Mouse (Mus musculus) myocyte (in vitro differentiated cells): ENCODE measurements around the gene Acap3. TPM values are rescaled to one million over a fixed set of nuclear protein-coding genes. Genes with fewer than 3 reads are reported as not detected.

Experiments used
- H3K27me3 ChIP-seq: one replicate; pipeline ENCODE4 v1.6.1; 2011; ENCODE audit not compliant: control insufficient read depth, insufficient read depth, insufficient read length
- H3K36me3 ChIP-seq: one replicate; pipeline ENCODE4 v1.6.1; 2011; ENCODE audit not compliant: control insufficient read depth, insufficient read depth
- H3K4me2 ChIP-seq: one replicate; pipeline ENCODE4 v1.6.1; 2011; ENCODE audit warnings: low read depth, control low read depth
- H3K4me3 ChIP-seq: one replicate; pipeline ENCODE4 v1.5.1; 2011; ENCODE audit warnings: mild to moderate bottlenecking, control low read depth, moderate library complexity
- H3K79me2 ChIP-seq: one replicate; pipeline ENCODE4 v1.6.1; 2011; ENCODE audit not compliant: control insufficient read depth, insufficient read depth
- H3ac ChIP-seq: one replicate; pipeline ENCODE4 v1.6.1; 2011; ENCODE audit not compliant: control insufficient read depth, insufficient read length
- CEBPB ChIP-seq: IDR thresholded peaks from 2 replicates; pipeline ENCODE4 v1.6.1; 2011; ENCODE audit warnings: mild to moderate bottlenecking, moderate library complexity; ENCODE audit not compliant: poor library complexity, insufficient read depth, severe bottlenecking
- E2F4 ChIP-seq: IDR thresholded peaks from one replicate; pipeline ENCODE4 v1.6.1; 2011; ENCODE audit warnings: mild to moderate bottlenecking, control low read depth, moderate library complexity; ENCODE audit not compliant: insufficient read depth
- MAX ChIP-seq: IDR thresholded peaks from one replicate; pipeline ENCODE4 v1.6.1; 2011; ENCODE audit warnings: low read depth, mild to moderate bottlenecking, control low read depth
- MYOD1 ChIP-seq, 3 experiments: IDR thresholded peaks; one replicate each; pipeline ENCODE4 v1.6.1; 2011; ENCODE audit warnings: control low read depth in 2 of 3, low read depth in 2 of 3, mild to moderate bottlenecking in 2 of 3, moderate library complexity in 1 of 3; ENCODE audit not compliant: insufficient read length in 2 of 3, control insufficient read depth in 1 of 3
- MYOG ChIP-seq, 3 experiments: IDR thresholded peaks; one replicate each; pipeline ENCODE4 v1.6.1; 2011; ENCODE audit warnings: control low read depth in 2 of 3, low read depth in 2 of 3, mild to moderate bottlenecking in 2 of 3; ENCODE audit not compliant: insufficient read length in 2 of 3, control insufficient read depth in 1 of 3, insufficient read depth in 1 of 3
- POLR2A ChIP-seq: IDR thresholded peaks from one replicate; pipeline ENCODE4 v1.6.1; 2011; ENCODE audit warnings: low read depth, mild to moderate bottlenecking, control low read depth, moderate library complexity; ENCODE audit not compliant: insufficient read length
- POLR2AphosphoS2 ChIP-seq: IDR thresholded peaks from one replicate; pipeline ENCODE4 v1.6.1; 2011; ENCODE audit warnings: low read depth, control low read depth; ENCODE audit not compliant: insufficient read length
- REST ChIP-seq: IDR thresholded peaks from one replicate; pipeline ENCODE4 v1.6.1; 2011; ENCODE audit warnings: mild to moderate bottlenecking, control low read depth, moderate library complexity; ENCODE audit not compliant: insufficient read depth, insufficient read length
- SRF ChIP-seq: IDR thresholded peaks from one replicate; pipeline ENCODE4 v1.6.1; 2011; ENCODE audit warnings: low read depth; ENCODE audit not compliant: control insufficient read depth, insufficient read length
- TCF12 ChIP-seq: IDR thresholded peaks from one replicate; pipeline ENCODE4 v1.6.1; 2011; ENCODE audit warnings: mild to moderate bottlenecking, control low read depth; ENCODE audit not compliant: poor library complexity, insufficient read depth, severe bottlenecking
- TCF3 ChIP-seq: IDR thresholded peaks from one replicate; pipeline ENCODE4 v1.6.1; 2011; ENCODE audit warnings: low read depth, control low read depth; ENCODE audit not compliant: insufficient read length
- USF1 ChIP-seq: IDR thresholded peaks from one replicate; pipeline ENCODE4 v1.6.1; 2011; ENCODE audit warnings: low read depth, mild to moderate bottlenecking, control low read depth, moderate library complexity
- polyA plus RNA-seq: library from polyadenylated mRNA; unstranded; fragments of >200 nt; fragmentation: generic; extraction: Trizol; gene quantifications from one replicate; pipeline ENCODE4 v1.2.1, GENCODE M21; 2012; ENCODE audit warnings: missing spikeins

Gene Acap3
- polyA plus RNA-seq, 1 experiment: 22.3 TPM

- Histone ChIP-seq H3ac (peak overlapping the region; percentile 94), H3K36me3 (peaks cover 5% of the 10 kb centered on the region), H3K27me3 (no peaks in the 10 kb centered on the region), H3K4me3 (peak overlapping the region; percentile 78), H3K4me2 (peak overlapping the region; percentile 82), H3K79me2 (peaks cover 30% of the 10 kb centered on the region)
- TF ChIP-seq CEBPB (no peak), POLR2AphosphoS2 (no peak), E2F4 (no peak), MYOG (IDR thresholded peaks at IDR 0.05; ENCODE audit: control insufficient read depth in 1 of 3, insufficient read depth in 1 of 3, insufficient read length in 2 of 3, low read depth in 2 of 3) (no peak), USF1 (no peak), MAX (no peak), TCF12 (no peak), POLR2A (no peak), MYOD1 (IDR thresholded peaks at IDR 0.05; ENCODE audit: control insufficient read depth in 1 of 3, insufficient read length in 2 of 3, low read depth in 2 of 3) (no peak), TCF3 (no peak)
Measured at GRCm38 (mm10) chr4:155891011-155891471, 581 bp upstream of the Acap3 start.

- Histone ChIP-seq H3K4me3 (peak overlapping the region; percentile 78), H3K79me2 (peaks cover 35% of the 10 kb centered on the region), H3K4me2 (peak overlapping the region; percentile 83), H3ac (peak overlapping the region; percentile 94), H3K27me3 (no peaks in the 10 kb centered on the region), H3K36me3 (peaks cover 5% of the 10 kb centered on the region)
- TF ChIP-seq POLR2AphosphoS2 (peak; percentile 84), POLR2A (peak; percentile 98), MAX (no peak), TCF12 (no peak), REST (no peak), MYOG (IDR thresholded peaks at IDR 0.05; ENCODE audit: control insufficient read depth in 1 of 3, insufficient read depth in 1 of 3, insufficient read length in 2 of 3, low read depth in 2 of 3) (peak in 1 of 3 experiments; percentile 48), MYOD1 (IDR thresholded peaks at IDR 0.05; ENCODE audit: control insufficient read depth in 1 of 3, insufficient read length in 2 of 3, low read depth in 2 of 3) (peak in 1 of 3 experiments; percentile 37), E2F4 (no peak)
Measured at GRCm38 (mm10) chr4:155892017-155892416, 395 bp downstream of the Acap3 start.

GRCm38 (mm10) chr4:155892438-155893211, 1.0 kb downstream of the Acap3 start:
- Histone ChIP-seq H3K36me3 (no peaks in the 10 kb centered on the region), H3K4me3 (peak overlapping the region; percentile 78), H3K4me2 (peak overlapping the region; percentile 83), H3K27me3 (no peaks in the 10 kb centered on the region), H3K79me2 (peaks cover 35% of the 10 kb centered on the region), H3ac (peak overlapping the region; percentile 94)
- TF ChIP-seq POLR2A (no peak), E2F4 (no peak), MYOD1 (IDR thresholded peaks at IDR 0.05; ENCODE audit: control insufficient read depth in 1 of 3, insufficient read length in 2 of 3, low read depth in 2 of 3) (no peak), REST (no peak), TCF12 (no peak), MAX (no peak), MYOG (IDR thresholded peaks at IDR 0.05; ENCODE audit: control insufficient read depth in 1 of 3, insufficient read depth in 1 of 3, insufficient read length in 2 of 3, low read depth in 2 of 3) (no peak), POLR2AphosphoS2 (no peak), CEBPB (no peak), TCF3 (no peak)

- Histone ChIP-seq H3K79me2 (peaks cover 35% of the 10 kb centered on the region), H3ac (peak overlapping the region; percentile 94), H3K4me2 (peak overlapping the region; percentile 83), H3K27me3 (no peaks in the 10 kb centered on the region), H3K4me3 (peak overlapping the region; percentile 78), H3K36me3 (no peaks in the 10 kb centered on the region)
- TF ChIP-seq TCF3 (no peak), USF1 (no peak), REST (no peak), TCF12 (no peak), MYOG (IDR thresholded peaks at IDR 0.05; ENCODE audit: control insufficient read depth in 1 of 3, insufficient read depth in 1 of 3, insufficient read length in 2 of 3, low read depth in 2 of 3) (no peak), POLR2AphosphoS2 (no peak), E2F4 (no peak), POLR2A (no peak), MYOD1 (IDR thresholded peaks at IDR 0.05; ENCODE audit: control insufficient read depth in 1 of 3, insufficient read length in 2 of 3, low read depth in 2 of 3) (no peak), MAX (no peak), CEBPB (no peak), SRF (no peak)
Measured at GRCm38 (mm10) chr4:155893212-155893690, 1.6 kb downstream of the Acap3 start.
